Mouse (Mus musculus) urinary bladder, postnatal 0 days (tissue): ENCODE results near the gene Cypt2. TPM values are rescaled to one million over a fixed set of nuclear protein-coding genes. Genes with fewer than 3 reads are reported as not detected.

ENCODE experiments used
- polyA plus RNA-seq: library from polyadenylated mRNA; unstranded; fragments of >200 nt; fragmentation: Nextera tagmentation; extraction: Ambion mirVana; gene quantifications from 2 replicates; pipeline ENCODE4 v1.2.1, GENCODE M21; 2015

Cypt2 gene
- not detected in 2 replicates for polyA plus RNA-seq

GRCm38 (mm10) chrX:105499472-105499871 lies at the start of gene Cypt2:
Gene Cypt2 (plus strand): TSS chrX:105499772.

